ENCODE assay signal across 27 mouse cellular contexts in genomic region chrX:161990171-161990570, GRCm38 (mm10).
A peak's percentile ranks its signal among the peaks of the same experiment; 100 is the strongest.
DNase-seq lines count a peak whose midpoint lies in the region; ATAC-seq and TF ChIP-seq lines count a peak whose summit lies in the region.
"Had no signal": no experiment of that assay in that cellular context is flagged by ENCODE, and none has a peak within 500 bp of the region (broad histone marks: within the 10 kb centered on the region; RNA-seq: fewer than 3 reads in every experiment).

No protein-coding gene starts in this region.

- no peak overlapping the region for H3K27ac ChIP-seq in hindbrain, postnatal 0 days
- H3K27ac ChIP-seq in hindbrain, embryonic 13.5 days: no peak overlapping the region
- H3K27ac ChIP-seq: embryonic facial prominence, embryonic 12.5 days; hindbrain, embryonic 15.5 days; liver, embryonic 14.5 days; macrophage; midbrain, embryonic 13.5 days; neural tube, embryonic 13.5 days had no signal

- H3K4me2 ChIP-seq in hindbrain, postnatal 0 days (ENCODE audit: low read depth, low read length): no peak overlapping the region
- H3K4me2 ChIP-seq in hindbrain, embryonic 13.5 days: no peak overlapping the region
- H3K4me2 ChIP-seq: embryonic facial prominence, embryonic 12.5 days; heart, embryonic 12.5 days; hindbrain, embryonic 15.5 days; midbrain, embryonic 13.5 days; neural tube, embryonic 13.5 days had no signal

- no peak overlapping the region for H3K4me3 ChIP-seq in hindbrain, postnatal 0 days (ENCODE audit: low read length)
- H3K4me3 ChIP-seq in hindbrain, embryonic 13.5 days: no peak overlapping the region
- H3K4me3 ChIP-seq: embryonic facial prominence, embryonic 12.5 days; heart, embryonic 12.5 days; hindbrain, embryonic 15.5 days; midbrain, embryonic 13.5 days; neural tube, embryonic 13.5 days had no signal

- WGBS in hindbrain, postnatal 0 days: 68% methylated on average over 1 of the region's 1 CpGs
- 88% methylated on average over 1 of the region's 1 CpGs for WGBS in hindbrain, embryonic 13.5 days

- no peaks in the 10 kb centered on the region for H3K27me3 ChIP-seq in hindbrain, postnatal 0 days (ENCODE audit: insufficient read depth, low read length)
- peaks cover 72% of the 10 kb centered on the region for H3K27me3 ChIP-seq in hindbrain, embryonic 13.5 days
- H3K27me3 ChIP-seq: CH12.LX had no signal

- no peaks in the 10 kb centered on the region for H3K36me3 ChIP-seq in hindbrain, postnatal 0 days (ENCODE audit: insufficient read depth, low read length)
- no peaks in the 10 kb centered on the region for H3K36me3 ChIP-seq in hindbrain, embryonic 13.5 days
- H3K36me3 ChIP-seq: embryonic facial prominence, embryonic 12.5 days; heart, embryonic 12.5 days; hindbrain, embryonic 15.5 days; midbrain, embryonic 13.5 days; neural tube, embryonic 13.5 days had no signal

- H3K9ac ChIP-seq in hindbrain, postnatal 0 days (replicated peaks; ENCODE audit: low read length): no peak overlapping the region
- no peak overlapping the region for H3K9ac ChIP-seq in hindbrain, embryonic 13.5 days
- H3K9ac ChIP-seq: embryonic facial prominence, embryonic 12.5 days; heart, embryonic 12.5 days; hindbrain, embryonic 15.5 days; liver, embryonic 14.5 days; midbrain, embryonic 13.5 days; neural tube, embryonic 13.5 days had no signal

- H3K4me1 ChIP-seq in hindbrain, postnatal 0 days (ENCODE audit: insufficient read depth, low read length): no peaks in the 10 kb centered on the region
- H3K4me1 ChIP-seq in hindbrain, embryonic 13.5 days (replicated peaks): no peaks in the 10 kb centered on the region
- H3K4me1 ChIP-seq: embryonic facial prominence, embryonic 12.5 days; heart, embryonic 12.5 days; hindbrain, embryonic 15.5 days; midbrain, embryonic 13.5 days; neural tube, embryonic 13.5 days had no signal

- no peak for ATAC-seq in hindbrain, postnatal 0 days
- ATAC-seq in hindbrain, embryonic 13.5 days (ENCODE audit: low FRiP score): no peak
- ATAC-seq: activated CD4-positive, CD25-positive, alpha-beta regulatory T cell, adult 4 months; forebrain, embryonic 14.5 days; midbrain, embryonic 13.5 days had no signal

- DNase-seq in hindbrain, postnatal 0 days (ENCODE audit: low spot score): peak; percentile 11
- DNase-seq in right cerebral cortex, postnatal 10 days (ENCODE audit: low spot score in 2 of 2): peak; percentile 19 to 22
- no peak for DNase-seq in right cerebral cortex, postnatal 14 days
- DNase-seq in kidney, adult 9 months: peak; percentile 65
- DNase-seq in kidney, postnatal 36 days: peak; percentile 59 to 71
- DNase-seq in heart, adult 9 months (ENCODE audit: low spot score in 2 of 2): no peak
- DNase-seq: adrenal gland, adult 8-10 months; cerebellum, adult 18-20 months; embryo, embryonic 11 days; gastrocnemius, postnatal 36 days; heart, adult 18-20 months; layer of hippocampus, postnatal 36 days; liver; lung, adult 2 months; lung, postnatal 10 days; thymus, postnatal 4 days had no signal

- H3K9me3 ChIP-seq in hindbrain, postnatal 0 days (ENCODE audit: low read length): no peaks in the 10 kb centered on the region
- H3K9me3 ChIP-seq in hindbrain, embryonic 13.5 days: no peaks in the 10 kb centered on the region
- H3K9me3 ChIP-seq: embryonic facial prominence, embryonic 12.5 days; heart, embryonic 12.5 days; hindbrain, embryonic 15.5 days; midbrain, embryonic 13.5 days; neural tube, embryonic 13.5 days had no signal

- no peak for TF ChIP-seq CTCF in hindbrain, postnatal 0 days (IDR thresholded peaks at IDR 0.05; ENCODE audit: low read depth)

Comparison
In these comparisons a context has a peak if more than half of its experiments do, and no peak if none do; other contexts are left out.
1. DNase-seq: peak in hindbrain, postnatal 0 days (single experiment), right cerebral cortex, postnatal 10 days (2 of 2), kidney, adult 9 months (single experiment) and kidney, postnatal 36 days (2 of 2); none in right cerebral cortex, postnatal 14 days (single experiment) and heart, adult 9 months (0 of 2).